Mouse (Mus musculus) bone marrow macrophage, adult 2 months (primary cell): ENCODE results near the gene Disc1. TPM values are rescaled to one million over a fixed set of nuclear protein-coding genes. Genes with fewer than 3 reads are reported as not detected.
A peak's percentile ranks its signal among the peaks of the same experiment; 100 is the strongest.

Experiments
- H3K27ac ChIP-seq: 2 replicates; pipeline ENCODE4 v1.5.1; 2012; ENCODE audit warnings: low read depth, low read length; ENCODE audit not compliant: insufficient read depth
- H3K4me1 ChIP-seq: 2 replicates; pipeline ENCODE4 v1.6.1; 2012; ENCODE audit warnings: low read length; ENCODE audit not compliant: control insufficient read depth, insufficient read depth
- H3K4me3 ChIP-seq: 2 replicates; pipeline ENCODE4 v1.5.1; 2012; ENCODE audit warnings: mild to moderate bottlenecking, low read length, moderate library complexity; ENCODE audit not compliant: insufficient read depth
- CTCF ChIP-seq: IDR thresholded peaks from 2 replicates; pipeline ENCODE4 v1.5.1; 2012; ENCODE audit warnings: low read depth, mild to moderate bottlenecking, low read length, moderate library complexity
- POLR2A ChIP-seq: IDR thresholded peaks from 2 replicates; pipeline ENCODE4 v1.6.1; 2012; ENCODE audit warnings: mild to moderate bottlenecking, low read depth, low read length, borderline replicate concordance
- polyA plus RNA-seq: library from polyadenylated mRNA; stranded (reverse); fragments of >200 nt; gene quantifications from 2 replicates; pipeline ENCODE4 v1.2.4, GENCODE M21; 2012; ENCODE audit not compliant: missing spikeins, insufficient read depth, insufficient read length

Gene Disc1
- 2.8 and 4.1 TPM in 2 replicates for polyA plus RNA-seq

GRCm38 (mm10) chr8:125053505-125054435 is at the start of gene Disc1:
Gene Disc1, plus strand, starts transcription at chr8:125054195.
- Histone ChIP-seq H3K4me3 (peak within 1 kb of the TSS; percentile 76), H3K27ac (peak within 1 kb of the TSS; percentile 0; the same call in 1 of the 2 replicates), H3K4me1 (0 out of 2 replicates have a peak, but pooled peaks cover 3% of the 10 kb centered on the region)
- TF ChIP-seq POLR2A, result no peak
- TF ChIP-seq CTCF, result no peak

- Histone ChIP-seq H3K4me1 (no peaks in the 10 kb centered on the region), H3K27ac (peak within 1 kb of the TSS; percentile 8), H3K4me3 (peak within 1 kb of the TSS; percentile 87)
- TF ChIP-seq CTCF, result no peak
- TF ChIP-seq POLR2A, result no peak
These were observed 41.0 kb upstream of the Disc1 start, which contains the start of gene Tsnax for GRCm38 (mm10) chr8:125012695-125013627. Gene Tsnax, plus strand, starts transcription at chr8:125012997.

GRCm38 (mm10) chr8:125024085-125024484 is 29.9 kb upstream of the Disc1 start:
- TF ChIP-seq POLR2A (no peak), CTCF (no peak)
- H3K4me1 ChIP-seq, result no peaks in the 10 kb centered on the region
- H3K4me3 ChIP-seq, result no peak overlapping the region
- H3K27ac ChIP-seq, result no peak overlapping the region

- Histone ChIP-seq H3K4me3 (no peak overlapping the region), H3K4me1 (no peaks in the 10 kb centered on the region), H3K27ac (no peak overlapping the region)
- no peak for TF ChIP-seq CTCF
- no peak for TF ChIP-seq POLR2A
These were observed 26.8 kb upstream of the Disc1 start for GRCm38 (mm10) chr8:125027211-125027610.

- no peak overlapping the region for H3K4me3 ChIP-seq
- TF ChIP-seq POLR2A (no peak), CTCF (no peak)
- H3K4me1 ChIP-seq, result no peaks in the 10 kb centered on the region
- H3K27ac ChIP-seq, result no peak overlapping the region
These were observed 25.2 kb upstream of the Disc1 start for GRCm38 (mm10) chr8:125028841-125029240.

- H3K4me3 ChIP-seq, result no peak overlapping the region
- H3K27ac ChIP-seq, result no peak overlapping the region
- TF ChIP-seq CTCF, result no peak
- no peak for TF ChIP-seq POLR2A
- H3K4me1 ChIP-seq, result no peaks in the 10 kb centered on the region
These were observed 22.7 kb upstream of the Disc1 start for GRCm38 (mm10) chr8:125031276-125031675.

GRCm38 (mm10) chr8:125034669-125035068 is 19.3 kb upstream of the Disc1 start:
- no peaks in the 10 kb centered on the region for H3K4me1 ChIP-seq
- H3K4me3 ChIP-seq, result no peak overlapping the region
- no peak overlapping the region for H3K27ac ChIP-seq
- TF ChIP-seq CTCF (peak; percentile 91), POLR2A (no peak)

GRCm38 (mm10) chr8:125037081-125037480 is 16.9 kb upstream of the Disc1 start:
- no peak overlapping the region for H3K27ac ChIP-seq
- no peak for TF ChIP-seq CTCF
- TF ChIP-seq POLR2A, result no peak
- H3K4me3 ChIP-seq, result no peak overlapping the region
- H3K4me1 ChIP-seq, result no peaks in the 10 kb centered on the region

- H3K4me3 ChIP-seq, result no peak overlapping the region
- TF ChIP-seq POLR2A (no peak), CTCF (no peak)
- no peaks in the 10 kb centered on the region for H3K4me1 ChIP-seq
- H3K27ac ChIP-seq, result no peak overlapping the region
These were observed 15.3 kb upstream of the Disc1 start for GRCm38 (mm10) chr8:125038731-125039130.
